Mouse (Mus musculus) B cell, adult (primary cell): ENCODE results near the gene Syn3. TPM values are rescaled to one million over a fixed set of nuclear protein-coding genes. Genes with fewer than 3 reads are reported as not detected.

Experiments
- total RNA-seq: library from RNA; stranded (reverse); gene quantifications from 4 replicates; pipeline ENCODE4 v1.2.4, GENCODE M21; 2023; ENCODE audit not compliant: inconsistent age

Syn3 gene
- total RNA-seq = not detected in 4 replicates

GRCm38 (mm10) chr10:86498673-86499391, at the start of gene Syn3:
Gene Syn3, minus strand, starts transcription at chr10:86498896.

GRCm38 (mm10) chr10:86300293-86301116, 198.2 kb downstream of the Syn3 start, which contains the start of gene Timp3:
Gene Timp3, plus strand, starts transcription at chr10:86300372.

GRCm38 (mm10) chr10:86021749-86022473, 476.8 kb downstream of the Syn3 start, which contains the start of gene Fbxo7:
Gene Fbxo7, plus strand, starts transcription at chr10:86021972.

DNA sequence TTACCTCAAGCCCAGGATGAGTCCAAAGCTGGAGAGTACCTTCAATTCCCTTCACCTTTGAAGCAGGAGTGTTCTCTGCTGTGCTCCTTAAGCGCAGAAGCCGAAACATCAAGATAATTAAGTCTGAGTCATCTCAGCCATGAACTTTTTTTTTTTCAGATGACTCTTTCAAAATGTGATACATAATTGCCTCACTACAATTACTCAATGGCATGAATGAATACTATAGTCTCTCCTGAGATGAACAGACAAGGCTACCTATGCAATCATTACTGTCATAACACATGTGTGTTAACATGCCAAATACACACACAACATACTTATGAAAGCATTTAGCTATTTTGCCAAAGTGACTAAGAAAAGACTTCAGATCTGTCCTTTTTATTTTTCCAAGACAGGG, 486.9 kb downstream of the Syn3 start, which contains the start of gene Bpifc:
TSS of gene Bpifc (minus strand) at position 115 of the 400 bp plus-strand sequence.

Other genes with a start within 250 kb of the Syn3 start
- 0.16 to 0.21 TPM in 2 of 4 replicates, not detected in the others for gene Timp3, start 198.5 kb downstream of the Syn3 start, total RNA-seq
- 350 to 426 TPM (median 386 TPM) in 4 replicates for gene Hsp90b1, start 206.6 kb upstream of the Syn3 start, total RNA-seq
- gene Ttc41, start 206.9 kb upstream of the Syn3 start, total RNA-seq = 1.8 to 3.3 TPM (median 2.3 TPM) in 4 replicates